Mouse (Mus musculus): ENCODE data around the gene Klf4. TPM values are rescaled to one million over a fixed set of nuclear protein-coding genes. Genes with fewer than 3 reads are reported as not detected.

The Klf4 gene
- polyA plus RNA-seq, 1 experiment from 2014 or later = 1.9 TPM

DNA sequence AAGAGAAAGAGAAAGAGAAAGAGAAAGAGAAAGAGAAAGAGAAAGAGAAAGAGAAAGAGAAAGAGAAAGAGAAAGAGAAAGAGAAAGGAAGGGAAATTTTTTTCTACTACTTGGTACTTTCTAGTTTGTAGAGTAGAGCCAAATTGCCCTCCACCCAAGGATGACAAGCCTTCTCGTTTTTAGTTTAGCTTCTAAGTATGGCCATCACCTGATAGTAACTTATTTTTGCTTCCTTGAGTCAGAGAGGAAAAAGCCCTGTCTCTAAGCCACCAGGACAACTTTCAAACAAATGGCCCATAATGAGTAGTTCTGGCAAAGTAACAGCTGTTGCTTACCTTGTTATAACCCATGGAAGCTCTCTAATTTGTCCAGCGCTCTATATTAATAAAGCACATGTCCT, 20.9 kb downstream of the Klf4 start:
- Histone ChIP-seq H3K9me3 (replicated peaks; ENCODE audit: control insufficient read depth, low read length, poor library complexity, severe bottlenecking) (no peaks in the 10 kb centered on the region), H3K27ac (ENCODE audit: low read length) (no peak overlapping the region), H3K27me3 (ENCODE audit: control insufficient read depth, insufficient read depth, low read depth, low read length) (no peaks in the 10 kb centered on the region), H3K9ac (ENCODE audit: low read depth, low read length) (no peak overlapping the region), H3K36me3 (ENCODE audit: control insufficient read depth, insufficient read depth, low read length) (no peaks in the 10 kb centered on the region), H3K4me1 (ENCODE audit: control insufficient read depth, insufficient read depth, low read length) (no peaks in the 10 kb centered on the region), H3K4me2 (ENCODE audit: low read length) (no peak overlapping the region), H3K4me3 (ENCODE audit: low read depth, low read length) (no peak overlapping the region)
- ATAC-seq = no peak
- WGBS = 86% methylated on average over 2 of the region's 2 CpGs

DNA sequence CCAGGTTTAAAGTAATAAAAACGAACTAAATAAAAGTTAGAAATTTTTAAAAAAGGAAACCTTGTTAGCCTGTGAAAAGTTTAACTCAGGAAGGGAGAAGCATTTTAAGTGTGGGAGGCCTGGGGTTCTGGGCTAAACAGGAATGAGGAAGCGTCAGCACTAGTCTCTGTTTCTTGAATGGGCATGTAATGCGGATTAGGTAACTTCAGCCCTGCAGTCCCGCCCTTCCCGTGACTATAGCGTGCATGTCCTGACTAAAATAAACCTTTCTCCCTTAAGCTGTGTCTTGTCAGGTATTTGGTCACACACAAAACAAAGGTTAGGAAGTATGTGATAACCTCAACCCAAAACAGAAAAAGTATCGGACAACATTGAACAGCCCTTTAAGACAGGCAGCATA, 23.6 kb downstream of the Klf4 start:
- Histone ChIP-seq H3K36me3 (ENCODE audit: control insufficient read depth, insufficient read depth, low read length) (no peaks in the 10 kb centered on the region), H3K27ac (ENCODE audit: low read length) (no peak overlapping the region), H3K4me1 (ENCODE audit: control insufficient read depth, insufficient read depth, low read length) (no peaks in the 10 kb centered on the region), H3K9me3 (replicated peaks; ENCODE audit: control insufficient read depth, low read length, poor library complexity, severe bottlenecking) (no peaks in the 10 kb centered on the region), H3K9ac (ENCODE audit: low read depth, low read length) (no peak overlapping the region), H3K4me2 (ENCODE audit: low read length) (no peak overlapping the region), H3K4me3 (ENCODE audit: low read depth, low read length) (no peak overlapping the region), H3K27me3 (ENCODE audit: control insufficient read depth, insufficient read depth, low read depth, low read length) (no peaks in the 10 kb centered on the region)
- ATAC-seq = no peak
- 86% methylated on average over 7 of the region's 7 CpGs for WGBS

DNA sequence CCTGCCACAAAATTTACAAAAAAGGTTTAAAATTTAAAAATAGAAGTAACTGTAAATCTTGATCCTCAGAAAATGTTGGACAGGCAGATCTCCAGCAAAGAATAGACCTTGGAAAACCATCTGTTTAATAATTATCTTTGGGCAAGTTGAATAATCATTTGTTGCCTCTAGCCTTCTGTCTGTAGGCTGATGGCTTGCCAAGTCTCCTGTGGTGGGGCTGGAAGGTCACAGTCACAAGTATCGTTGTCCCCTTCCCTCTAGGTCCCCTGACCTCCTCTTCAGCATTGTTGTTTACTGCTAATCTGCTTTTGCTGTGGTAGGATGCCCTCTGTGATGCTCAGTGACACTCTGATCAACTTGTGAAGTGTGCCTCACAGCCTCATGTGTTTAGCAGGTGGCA, 33.6 kb downstream of the Klf4 start:
- Histone ChIP-seq H3K36me3 (ENCODE audit: control insufficient read depth, insufficient read depth, low read length) (no peaks in the 10 kb centered on the region), H3K4me2 (ENCODE audit: low read length) (no peak overlapping the region), H3K9me3 (replicated peaks; ENCODE audit: control insufficient read depth, low read length, poor library complexity, severe bottlenecking) (no peaks in the 10 kb centered on the region), H3K27ac (ENCODE audit: low read length) (no peak overlapping the region), H3K27me3 (ENCODE audit: control insufficient read depth, insufficient read depth, low read depth, low read length) (no peaks in the 10 kb centered on the region), H3K4me1 (ENCODE audit: control insufficient read depth, insufficient read depth, low read length) (no peaks in the 10 kb centered on the region), H3K4me3 (ENCODE audit: low read depth, low read length) (no peak overlapping the region), H3K9ac (ENCODE audit: low read depth, low read length) (no peak overlapping the region)
- ATAC-seq = no peak
- 29% methylated on average over 1 of the region's 1 CpGs for WGBS

DNA sequence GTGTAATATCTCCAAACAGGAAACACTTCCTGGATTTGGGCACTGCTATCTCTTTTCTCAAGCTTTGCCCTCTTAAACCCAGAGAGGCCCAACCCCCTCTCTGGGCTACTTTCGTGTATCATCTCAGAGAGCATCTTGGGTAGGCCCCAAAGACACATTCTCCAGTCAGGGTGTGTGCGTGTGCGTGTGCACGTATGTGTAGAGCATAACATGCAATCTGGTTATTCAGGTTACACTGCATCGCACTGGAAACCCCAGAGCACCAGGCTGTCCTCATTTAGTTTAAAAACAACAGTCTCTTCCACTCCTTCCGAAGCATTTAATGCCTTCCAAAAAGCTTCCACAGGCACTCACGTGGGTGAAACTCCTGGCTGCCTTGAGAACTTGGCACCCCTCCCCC, 35.9 kb downstream of the Klf4 start:
- no peaks in the 10 kb centered on the region for H3K9me3 ChIP-seq (replicated peaks; ENCODE audit: control insufficient read depth, low read length, poor library complexity, severe bottlenecking)
- ATAC-seq = no peak
- H3K27me3 ChIP-seq (ENCODE audit: control insufficient read depth, insufficient read depth, low read depth, low read length) = no peaks in the 10 kb centered on the region
- no peak overlapping the region for H3K4me3 ChIP-seq (ENCODE audit: low read depth, low read length)
- H3K36me3 ChIP-seq (ENCODE audit: control insufficient read depth, insufficient read depth, low read length) = no peaks in the 10 kb centered on the region
- 89% methylated on average over 7 of the region's 7 CpGs for WGBS
- no peaks in the 10 kb centered on the region for H3K4me1 ChIP-seq (ENCODE audit: control insufficient read depth, insufficient read depth, low read length)
- no peak overlapping the region for H3K27ac ChIP-seq (ENCODE audit: low read length)
- H3K4me2 ChIP-seq (ENCODE audit: low read length) = no peak overlapping the region
- no peak overlapping the region for H3K9ac ChIP-seq (ENCODE audit: low read depth, low read length)

DNA sequence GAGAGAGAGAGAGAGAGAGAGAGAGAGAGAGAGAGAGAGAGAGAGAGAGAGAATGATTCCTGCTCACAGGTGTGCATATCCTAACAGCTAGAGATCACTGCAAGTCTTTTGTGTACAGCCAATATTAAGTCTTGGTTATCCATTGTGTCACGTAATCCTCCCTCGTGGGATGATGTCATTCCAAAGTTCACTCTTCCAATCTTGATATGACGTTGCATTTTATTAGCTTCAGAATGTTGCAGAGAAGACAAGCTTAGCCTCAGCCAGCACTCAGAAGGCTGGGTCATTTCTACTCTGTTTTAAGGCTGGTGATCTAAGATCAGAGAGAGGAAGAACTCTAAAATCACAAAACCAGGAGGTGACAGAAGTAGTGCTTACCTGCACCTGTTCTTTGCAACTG, 39.0 kb downstream of the Klf4 start:
- Histone ChIP-seq H3K4me2 (ENCODE audit: low read length) (no peak overlapping the region), H3K36me3 (ENCODE audit: control insufficient read depth, insufficient read depth, low read length) (no peaks in the 10 kb centered on the region), H3K4me3 (ENCODE audit: low read depth, low read length) (no peak overlapping the region), H3K27ac (ENCODE audit: low read length) (no peak overlapping the region), H3K9me3 (replicated peaks; ENCODE audit: control insufficient read depth, low read length, poor library complexity, severe bottlenecking) (no peaks in the 10 kb centered on the region), H3K4me1 (ENCODE audit: control insufficient read depth, insufficient read depth, low read length) (no peaks in the 10 kb centered on the region), H3K27me3 (ENCODE audit: control insufficient read depth, insufficient read depth, low read depth, low read length) (no peaks in the 10 kb centered on the region), H3K9ac (ENCODE audit: low read depth, low read length) (no peak overlapping the region)
- ATAC-seq = no peak
- WGBS = 80% methylated on average over 3 of the region's 3 CpGs

DNA sequence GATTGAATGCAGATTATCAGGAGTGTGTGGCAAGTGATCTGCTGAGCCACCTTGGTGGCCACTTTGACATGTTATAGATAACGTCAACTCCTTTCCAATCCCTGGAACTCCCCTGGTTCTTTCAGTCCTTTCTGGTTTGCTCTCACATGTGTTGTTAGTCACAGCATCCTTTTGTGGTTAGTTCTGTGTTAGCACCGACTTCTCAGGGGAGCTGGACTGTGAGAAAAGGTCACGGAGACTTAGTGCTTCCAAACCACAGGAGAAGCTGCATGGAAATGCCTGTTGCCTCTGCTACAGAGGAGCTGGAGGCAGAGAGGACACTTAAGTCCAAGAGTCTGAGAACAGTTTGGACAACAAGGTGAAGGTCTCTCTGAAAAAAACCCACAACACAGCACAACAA, 42.9 kb downstream of the Klf4 start:
- 71% methylated on average over 3 of the region's 3 CpGs for WGBS

DNA sequence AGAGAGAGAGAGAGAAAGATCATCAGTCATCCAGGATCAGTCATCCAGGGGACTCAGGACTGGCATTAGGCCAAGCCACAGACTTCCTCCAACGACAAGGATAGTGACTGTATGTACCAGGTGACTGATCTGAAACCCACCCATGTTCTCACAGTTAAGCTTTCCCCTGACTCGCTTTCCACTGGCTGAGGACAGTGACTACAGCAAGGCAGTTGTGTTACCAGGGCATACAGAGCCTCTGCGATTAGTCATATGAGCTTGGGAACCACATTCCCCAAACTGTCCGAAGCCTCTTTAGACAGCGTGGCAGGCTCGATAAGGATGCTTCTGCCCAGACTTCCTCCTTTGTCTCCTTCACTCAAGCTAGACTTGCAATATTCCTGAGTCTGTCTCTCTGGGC, 43.7 kb downstream of the Klf4 start:
- H3K4me2 ChIP-seq (ENCODE audit: low read length) = no peak overlapping the region
- no peak overlapping the region for H3K27ac ChIP-seq (ENCODE audit: low read length)
- no peaks in the 10 kb centered on the region for H3K4me1 ChIP-seq (ENCODE audit: control insufficient read depth, insufficient read depth, low read length)
- no peaks in the 10 kb centered on the region for H3K9me3 ChIP-seq (replicated peaks; ENCODE audit: control insufficient read depth, low read length, poor library complexity, severe bottlenecking)
- WGBS = 86% methylated on average over 6 of the region's 6 CpGs
- no peak for ATAC-seq
- H3K36me3 ChIP-seq (ENCODE audit: control insufficient read depth, insufficient read depth, low read length) = no peaks in the 10 kb centered on the region
- no peak overlapping the region for H3K4me3 ChIP-seq (ENCODE audit: low read depth, low read length)
- no peak overlapping the region for H3K9ac ChIP-seq (ENCODE audit: low read depth, low read length)
- no peaks in the 10 kb centered on the region for H3K27me3 ChIP-seq (ENCODE audit: control insufficient read depth, insufficient read depth, low read depth, low read length)

More for the DNA sequence above, 42.9 kb downstream of the Klf4 start:
- no peaks in the 10 kb centered on the region for H3K9me3 ChIP-seq (replicated peaks; ENCODE audit: control insufficient read depth, low read length, poor library complexity, severe bottlenecking)
- no peaks in the 10 kb centered on the region for H3K4me1 ChIP-seq (ENCODE audit: control insufficient read depth, insufficient read depth, low read length)
- H3K4me2 ChIP-seq (ENCODE audit: low read length) = no peak overlapping the region
- H3K27me3 ChIP-seq (ENCODE audit: control insufficient read depth, insufficient read depth, low read depth, low read length) = no peaks in the 10 kb centered on the region
- no peaks in the 10 kb centered on the region for H3K36me3 ChIP-seq (ENCODE audit: control insufficient read depth, insufficient read depth, low read length)
- ATAC-seq = no peak
- H3K9ac ChIP-seq (ENCODE audit: low read depth, low read length) = no peak overlapping the region
- H3K4me3 ChIP-seq (ENCODE audit: low read depth, low read length) = no peak overlapping the region
- H3K27ac ChIP-seq (ENCODE audit: low read length) = no peak overlapping the region

DNA sequence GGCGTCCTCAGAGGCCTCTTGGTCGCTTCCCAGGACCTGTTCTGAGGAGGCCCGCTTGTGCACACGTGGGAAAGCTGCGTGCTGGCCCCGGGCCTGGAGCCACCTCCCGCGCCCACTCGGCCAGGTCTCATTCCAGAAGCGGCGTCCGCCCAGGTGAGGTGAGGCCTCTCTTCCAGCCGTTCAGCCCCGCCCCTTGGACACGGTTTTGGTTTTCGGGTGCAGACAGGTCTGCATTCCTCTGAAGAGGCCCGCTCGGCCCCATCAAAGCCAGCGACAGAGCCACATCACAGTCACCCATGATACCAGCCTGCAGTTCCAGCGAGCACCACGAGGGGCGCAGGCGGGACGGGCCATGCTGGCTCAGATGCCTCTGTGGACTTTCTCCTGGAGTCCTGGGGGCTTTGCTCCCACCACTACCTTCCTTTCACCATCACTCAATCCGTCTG, 51.9 kb downstream of the Klf4 start:
- Histone ChIP-seq H3K36me3 (ENCODE audit: control insufficient read depth, insufficient read depth, low read length) (no peaks in the 10 kb centered on the region), H3K27ac (ENCODE audit: low read length) (no peak overlapping the region), H3K4me3 (ENCODE audit: low read depth, low read length) (0 out of 2 replicates have a peak overlapping the region, but pooled peaks have one; percentile 15), H3K9ac (ENCODE audit: low read depth, low read length) (peak overlapping the region; percentile 53; the same call in 1 of the 2 replicates), H3K9me3 (replicated peaks; ENCODE audit: control insufficient read depth, low read length, poor library complexity, severe bottlenecking) (no peaks in the 10 kb centered on the region), H3K4me1 (ENCODE audit: control insufficient read depth, insufficient read depth, low read length) (peaks cover 3% of the 10 kb centered on the region; the same call in 1 of the 2 replicates), H3K4me2 (ENCODE audit: low read length) (peak overlapping the region; percentile 52), H3K27me3 (ENCODE audit: control insufficient read depth, insufficient read depth, low read depth, low read length) (no peaks in the 10 kb centered on the region)
- whole genome bisulfite sequencing = 14% methylated on average over 25 of the region's 25 CpGs
- ATAC-seq = peak; percentile 50; the same call in 1 of the 2 replicates

DNA sequence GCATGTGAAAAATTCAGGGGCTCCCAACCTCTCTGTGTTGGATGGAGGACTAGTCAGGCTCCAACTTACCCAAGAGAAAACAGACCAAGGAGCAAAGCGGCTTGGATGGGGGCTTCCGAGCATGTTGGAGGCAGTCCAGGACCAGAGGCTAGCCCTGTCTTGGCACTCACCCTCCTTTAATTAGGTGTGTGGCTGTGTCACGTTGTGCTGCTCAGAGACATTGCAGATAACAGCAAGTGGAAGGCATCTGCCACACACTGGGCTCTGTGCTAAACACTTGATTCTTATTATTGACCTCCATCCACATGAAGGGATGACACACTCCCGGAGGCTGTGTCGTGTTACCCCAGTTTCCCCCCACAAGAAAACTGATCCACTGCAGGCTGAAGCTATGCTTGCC, 53.9 kb downstream of the Klf4 start:
- 58% methylated on average over 5 of the region's 5 CpGs for WGBS
- Histone ChIP-seq H3K4me3 (ENCODE audit: low read depth, low read length) (no peak overlapping the region), H3K9ac (ENCODE audit: low read depth, low read length) (no peak overlapping the region), H3K36me3 (ENCODE audit: control insufficient read depth, insufficient read depth, low read length) (no peaks in the 10 kb centered on the region), H3K9me3 (replicated peaks; ENCODE audit: control insufficient read depth, low read length, poor library complexity, severe bottlenecking) (no peaks in the 10 kb centered on the region), H3K27ac (ENCODE audit: low read length) (no peak overlapping the region), H3K27me3 (ENCODE audit: control insufficient read depth, insufficient read depth, low read depth, low read length) (no peaks in the 10 kb centered on the region), H3K4me2 (ENCODE audit: low read length) (no peak overlapping the region), H3K4me1 (ENCODE audit: control insufficient read depth, insufficient read depth, low read length) (peaks cover 3% of the 10 kb centered on the region; the same call in 1 of the 2 replicates)
- peak; percentile 62; the same call in 1 of the 2 replicates for ATAC-seq
